8 mouse cellular contexts compared by ENCODE assay signal in the genomic region with DNA sequence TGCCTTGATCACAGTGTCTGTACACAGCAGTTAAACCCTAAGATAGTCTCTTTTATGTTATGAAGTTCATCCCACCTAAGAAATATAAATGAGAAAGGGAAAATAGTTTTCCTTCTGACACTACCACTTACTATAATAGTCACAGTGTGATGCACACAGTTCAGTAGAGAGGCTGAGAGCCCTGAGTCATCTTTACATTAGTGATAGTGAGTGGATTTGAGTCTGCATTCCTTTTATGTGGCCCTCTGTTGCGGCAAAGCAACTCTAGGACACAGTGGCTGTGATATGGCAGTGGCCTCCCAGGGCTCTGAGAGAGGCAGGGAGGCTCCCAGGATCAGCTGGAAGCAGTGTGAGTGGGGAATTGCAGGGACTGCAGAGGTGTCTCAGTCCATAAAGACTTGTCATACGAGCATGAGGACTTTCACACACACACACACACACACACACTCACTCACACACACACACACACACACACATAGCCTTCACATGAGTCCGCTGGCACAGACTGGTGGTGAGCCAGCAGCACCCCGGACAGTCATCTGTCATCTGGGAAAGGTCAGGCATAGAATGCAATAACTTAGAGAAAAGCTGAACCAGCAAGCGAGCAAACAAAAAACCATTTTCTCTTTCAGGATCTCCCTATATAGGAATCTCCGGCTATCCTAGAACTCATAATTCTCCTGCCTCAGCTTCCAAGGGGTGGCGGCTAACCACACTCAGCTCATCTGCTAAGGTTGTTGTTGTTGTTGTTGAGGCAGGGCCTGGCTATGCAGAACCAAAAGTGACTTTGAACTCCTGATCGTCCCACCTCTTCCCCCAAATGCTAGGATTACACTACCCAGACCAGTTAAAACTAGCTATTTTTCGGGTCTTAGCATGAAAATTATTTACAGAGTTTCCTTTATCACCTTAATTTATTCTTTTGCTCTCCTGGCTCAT.
DNase-seq lines count a peak whose midpoint lies in the region; ATAC-seq and TF ChIP-seq lines count a peak whose summit lies in the region.
"Not testable (repeated sequence)": the region's sequence is repeated elsewhere in the genome, so short reads cannot be mapped to it uniquely, and the experiment has no call there.

No protein-coding gene starts in this region.

- not testable (repeated sequence) for H3K36me3 ChIP-seq in kidney, adult 2 months (ENCODE audit: control insufficient read depth, insufficient read depth, low read length); kidney, embryonic 16.5 days (ENCODE audit: insufficient read depth, low read length)

- H3K9me3 ChIP-seq in kidney, embryonic 16.5 days (ENCODE audit: low read length): not testable (repeated sequence)

- not testable (repeated sequence) for TF ChIP-seq CTCF in kidney, adult 2 months (conservative IDR thresholded peaks at IDR 0.05; ENCODE audit: insufficient read depth, insufficient read length, low read depth, low read length)

- not testable (repeated sequence) for TF ChIP-seq POLR2A in kidney, adult 2 months (IDR thresholded peaks at IDR 0.05; ENCODE audit: low read depth, low read length)

- peak overlapping the region; percentile 73 for H3K27ac ChIP-seq in kidney, adult 2 months (ENCODE audit: insufficient read depth, low read depth, low read length)
- H3K27ac ChIP-seq in kidney, embryonic 16.5 days (ENCODE audit: low read length): not testable (repeated sequence)

- not testable (repeated sequence) for H3K27me3 ChIP-seq in kidney, adult 2 months (replicated peaks; ENCODE audit: control insufficient read depth, insufficient read depth, low read length); kidney, embryonic 16.5 days (ENCODE audit: insufficient read depth, low read length)

- not testable (repeated sequence) for H3K9ac ChIP-seq in kidney, embryonic 16.5 days (replicated peaks; ENCODE audit: low read length)

- peak; percentile 65; the same call in 1 of the 2 replicates for ATAC-seq in frontal cortex, adult (ENCODE audit: low TSS enrichment)
- peak; percentile 23 for ATAC-seq in kidney, embryonic 16.5 days (ENCODE audit: low FRiP score, low TSS enrichment)

- H3K4me1 ChIP-seq in kidney, adult 2 months (ENCODE audit: control insufficient read depth, insufficient read depth, low read length); kidney, embryonic 16.5 days (ENCODE audit: insufficient read depth, low read length): not testable (repeated sequence)

- 52% methylated on average over 9 of the region's 9 CpGs for WGBS in kidney, adult 2 months
- WGBS in kidney, embryonic 16.5 days: 74% methylated on average over 9 of the region's 9 CpGs

- DNase-seq in NIH3T3 (ENCODE audit: low read depth): peak; percentile 2
- DNase-seq in adrenal gland, adult 2 months: peak; percentile 82
- peak; percentile 79 for DNase-seq in adrenal gland, postnatal 14 days
- peak; percentile 70 for DNase-seq in kidney, adult 2 months
- peak; percentile 28 for DNase-seq in kidney, postnatal 14 days
- peak; percentile 3 to 16 for DNase-seq in left cerebral cortex, postnatal 25 days (ENCODE audit: low spot score in 2 of 2)

- H3K4me2 ChIP-seq in kidney, embryonic 16.5 days (replicated peaks; ENCODE audit: low read depth, low read length): not testable (repeated sequence)

- intact Hi-C loops in left cerebral cortex, postnatal 25 days (cut with DNase I): not testable (repeated sequence)

- not testable (repeated sequence) for H3K4me3 ChIP-seq in kidney, adult 2 months (ENCODE audit: insufficient read depth, low read depth, low read length); kidney, embryonic 16.5 days (ENCODE audit: low read length)

Comparison
In these comparisons a context has a peak if more than half of its experiments do, and no peak if none do; other contexts are left out.
1. DNase-seq: peak in every context shown above with its lines; median percentile 82 in adrenal gland, adult 2 months; 79 in adrenal gland, postnatal 14 days; 70 in kidney, adult 2 months; 28 in kidney, postnatal 14 days; 10 in left cerebral cortex, postnatal 25 days; 2 in NIH3T3.